Mouse (Mus musculus) neural tube, embryonic 11.5 days (tissue): ENCODE measurements at regions not wholly inside any gene's neighbourhood (a gene's known extent, or its start where the extent isn't known, plus 50 kb on each side); places are given as distances from the start of the nearest gene placed in this dataset.

Experiments
- ATAC-seq: fragments of 200-750 bp; cut with Nextera tagmentation; 2 replicates; pipeline ENCODE4 v1.8.0; 2017; ENCODE audit warnings: moderate number of reproducible peaks, mild to moderate bottlenecking, moderate TSS enrichment, moderate library complexity; ENCODE audit not compliant: insufficient read depth, low FRiP score, low TSS enrichment
- DNase-seq: peaks from one replicate; pipeline ENCODE4 v3.0.0-alpha.2; 2015; ENCODE audit warnings: low spot score
- H3K27ac ChIP-seq: fragments of 300-500 bp; sonication (generic); 2 replicates; pipeline ENCODE4 v1.5.1; 2014; ENCODE audit warnings: low read depth, mild to moderate bottlenecking, low read length
- H3K27me3 ChIP-seq: fragments of 300-500 bp; sonication (generic); 2 replicates; pipeline ENCODE4 v1.6.1; 2014; ENCODE audit warnings: mild to moderate bottlenecking, low read length, mixed read lengths; ENCODE audit not compliant: control insufficient read depth, insufficient read depth
- H3K36me3 ChIP-seq: fragments of 300-500 bp; sonication (generic); 2 replicates; pipeline ENCODE4 v1.6.1; 2014; ENCODE audit warnings: mild to moderate bottlenecking, low read length, moderate library complexity, mixed read lengths; ENCODE audit not compliant: control insufficient read depth, insufficient read depth
- H3K4me1 ChIP-seq: fragments of 300-500 bp; sonication (generic); 2 replicates; pipeline ENCODE4 v1.6.1; 2014; ENCODE audit warnings: low read length, mixed read lengths; ENCODE audit not compliant: control insufficient read depth, insufficient read depth
- H3K4me2 ChIP-seq: fragments of 300-500 bp; sonication (generic); 2 replicates; pipeline ENCODE4 v1.6.1; 2014; ENCODE audit warnings: low read depth, mild to moderate bottlenecking, moderate library complexity
- H3K4me3 ChIP-seq: fragments of 300-500 bp; sonication (generic); 2 replicates; pipeline ENCODE4 v1.5.1; 2014; ENCODE audit warnings: low read depth, low read length
- H3K9ac ChIP-seq: fragments of 300-500 bp; sonication (generic); 2 replicates; pipeline ENCODE4 v1.6.1; 2014; ENCODE audit warnings: mild to moderate bottlenecking, low read length
- H3K9me3 ChIP-seq: fragments of 300-500 bp; sonication (generic); 2 replicates; pipeline ENCODE4 v1.6.1; 2016; ENCODE audit warnings: low read length; ENCODE audit not compliant: control insufficient read depth
- WGBS: fragments of 180-500 bp; shearing (Covaris S2); extraction: QIAGEN DNeasy Blood & Tissue Kit; methylation state at CpG from one replicate; pipeline ENCODE4 v1.1.7; 2014; 5-methylcytosine and 5-hydroxymethylcytosine counted together

DNA sequence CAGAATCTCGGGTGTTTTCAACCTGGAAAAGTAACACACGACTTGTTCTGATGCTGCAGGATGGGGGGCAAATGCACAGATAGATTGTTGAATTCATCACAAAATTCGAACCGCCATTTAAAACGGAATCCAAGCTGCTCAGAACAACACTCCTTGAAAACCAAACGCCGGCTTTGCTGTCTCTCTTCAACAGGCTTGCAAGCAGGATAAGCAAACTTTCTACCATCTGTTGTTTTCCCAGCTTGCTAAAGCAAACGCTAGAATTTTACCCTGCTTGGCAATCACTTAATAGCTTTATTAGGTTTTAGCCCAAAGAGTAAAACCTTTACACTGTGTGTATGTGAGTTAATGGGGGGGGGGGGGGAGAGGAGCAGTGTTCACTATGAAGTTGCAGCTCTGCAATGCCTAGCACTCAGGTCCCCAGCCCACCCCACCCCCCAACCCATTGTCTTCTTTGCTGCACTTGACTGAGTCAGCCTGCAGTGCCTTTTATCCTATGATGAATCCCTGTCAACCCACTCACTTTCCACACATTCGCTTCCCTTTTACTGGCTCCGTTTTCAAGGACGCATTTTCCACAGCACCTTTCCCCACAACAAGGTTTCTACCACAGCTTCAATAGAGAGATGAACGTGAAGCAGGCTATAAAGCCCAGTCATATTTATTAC is 190.1 kb upstream of the Fat1 start:
- no peak overlapping the region for H3K9ac ChIP-seq
- H3K4me2 ChIP-seq = no peak overlapping the region
- H3K27ac ChIP-seq = no peak overlapping the region
- H3K9me3 ChIP-seq = no peaks in the 10 kb centered on the region
- no peak overlapping the region for H3K4me3 ChIP-seq
- no peaks in the 10 kb centered on the region for H3K36me3 ChIP-seq
- H3K27me3 ChIP-seq = no peaks in the 10 kb centered on the region
- ATAC-seq (no peak), DNase-seq (no peak)
- 58% methylated on average over 12 of the region's 12 CpGs for WGBS
- H3K4me1 ChIP-seq = no peaks in the 10 kb centered on the region

DNA sequence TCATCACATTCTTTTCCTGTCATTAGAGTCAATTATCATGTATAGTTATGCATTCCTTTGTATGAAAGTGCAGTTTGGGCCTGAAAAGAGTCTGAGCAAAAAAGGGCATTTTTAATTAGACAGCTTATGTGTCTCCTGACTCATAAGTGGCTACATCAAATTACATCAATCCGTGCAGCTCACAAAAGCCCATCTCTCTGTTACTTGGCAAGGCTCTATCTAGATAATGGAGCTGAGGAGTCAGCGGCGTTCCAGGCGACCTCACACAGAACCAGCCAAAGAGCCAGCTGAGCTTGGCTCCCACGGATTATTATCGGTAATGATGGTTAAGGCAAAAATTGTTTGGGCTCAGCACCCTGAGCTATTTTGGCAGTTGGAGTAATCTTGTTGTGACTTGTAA is 176.5 kb upstream of the Fat1 start:
- Histone ChIP-seq H3K9ac (no peak overlapping the region), H3K9me3 (no peaks in the 10 kb centered on the region), H3K27ac (no peak overlapping the region), H3K4me3 (no peak overlapping the region), H3K4me1 (no peaks in the 10 kb centered on the region), H3K36me3 (no peaks in the 10 kb centered on the region), H3K4me2 (no peak overlapping the region), H3K27me3 (no peaks in the 10 kb centered on the region)
- 80% methylated on average over 6 of the region's 6 CpGs for whole genome bisulfite sequencing
- ATAC-seq = no peak
- DNase-seq = no peak

DNA sequence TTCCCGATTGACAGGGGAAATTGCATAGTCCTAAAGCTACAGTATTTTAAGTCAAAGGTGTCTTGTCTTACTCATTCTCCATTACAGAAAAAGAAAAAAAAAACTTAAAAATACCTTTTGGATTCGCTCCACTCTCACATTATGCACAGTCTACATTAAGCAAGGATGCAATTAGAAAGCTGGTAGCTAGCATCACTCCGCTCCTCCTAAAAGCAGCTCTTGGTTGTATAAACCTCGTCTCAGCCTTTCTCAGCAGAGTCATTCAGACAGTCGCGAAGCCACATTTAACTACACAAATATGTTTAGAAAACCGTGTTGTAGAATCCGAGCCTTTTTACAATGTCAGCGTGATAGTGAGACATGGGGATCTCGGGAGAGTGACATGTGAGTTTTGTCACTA is 172.5 kb upstream of the Fat1 start:
- 90% methylated on average over 10 of the region's 10 CpGs for WGBS
- no peak overlapping the region for H3K9ac ChIP-seq
- H3K4me2 ChIP-seq = no peak overlapping the region
- H3K27me3 ChIP-seq = no peaks in the 10 kb centered on the region
- no peak overlapping the region for H3K4me3 ChIP-seq
- no peaks in the 10 kb centered on the region for H3K9me3 ChIP-seq
- H3K4me1 ChIP-seq = no peaks in the 10 kb centered on the region
- ATAC-seq = no peak
- no peaks in the 10 kb centered on the region for H3K36me3 ChIP-seq
- no peak overlapping the region for H3K27ac ChIP-seq
- DNase-seq = no peak

DNA sequence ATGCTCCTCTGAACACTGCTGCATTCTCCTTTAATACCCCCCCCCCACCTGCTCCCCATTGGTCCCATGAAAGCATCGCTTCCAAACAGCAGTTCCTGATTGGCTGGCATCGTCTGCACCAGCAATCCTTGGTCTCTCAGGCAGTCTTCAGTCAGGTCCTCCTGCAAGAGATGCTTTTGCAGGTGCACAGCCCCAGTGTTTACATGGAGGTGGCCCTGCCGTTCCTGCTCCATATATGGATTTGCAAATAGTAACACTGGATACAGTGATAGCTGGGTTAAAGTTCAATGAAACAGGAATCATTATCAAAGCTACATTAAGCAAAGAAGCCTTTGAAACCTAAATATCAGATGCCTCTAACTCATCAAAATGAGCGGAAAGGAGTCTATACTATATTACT is 170.1 kb upstream of the Fat1 start:
- ATAC-seq = no peak
- Histone ChIP-seq H3K4me2 (no peak overlapping the region), H3K27ac (no peak overlapping the region), H3K27me3 (no peaks in the 10 kb centered on the region), H3K9ac (no peak overlapping the region), H3K4me3 (no peak overlapping the region), H3K9me3 (no peaks in the 10 kb centered on the region), H3K36me3 (no peaks in the 10 kb centered on the region), H3K4me1 (no peaks in the 10 kb centered on the region)
- no peak for DNase-seq
- 90% methylated on average over 4 of the region's 4 CpGs for WGBS

DNA sequence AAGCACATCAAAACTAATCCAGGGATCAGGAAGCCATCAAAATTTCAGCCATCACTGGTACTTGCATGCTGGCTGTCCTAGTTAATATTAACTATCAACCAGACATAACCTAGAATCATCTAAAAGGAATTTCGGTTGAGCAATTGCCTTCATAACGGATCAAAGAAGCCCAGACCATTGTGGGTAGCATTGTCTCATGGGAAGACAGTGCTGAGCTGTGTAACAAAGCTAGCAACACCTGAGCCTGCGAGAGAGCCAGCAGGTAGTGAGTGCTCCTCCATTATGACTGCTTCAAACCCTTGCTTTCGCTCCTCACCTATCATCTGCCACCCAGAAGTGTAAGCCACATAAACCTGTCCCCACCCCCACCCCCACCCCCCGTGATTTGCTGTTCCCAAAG is 169.6 kb upstream of the Fat1 start:
- 69% methylated on average over 5 of the region's 5 CpGs for WGBS
- no peaks in the 10 kb centered on the region for H3K36me3 ChIP-seq
- no peaks in the 10 kb centered on the region for H3K27me3 ChIP-seq
- H3K4me2 ChIP-seq = no peak overlapping the region
- H3K4me3 ChIP-seq = no peak overlapping the region
- no peak for DNase-seq
- no peak overlapping the region for H3K9ac ChIP-seq
- H3K9me3 ChIP-seq = no peaks in the 10 kb centered on the region
- H3K4me1 ChIP-seq = no peaks in the 10 kb centered on the region
- ATAC-seq = no peak
- no peak overlapping the region for H3K27ac ChIP-seq

DNA sequence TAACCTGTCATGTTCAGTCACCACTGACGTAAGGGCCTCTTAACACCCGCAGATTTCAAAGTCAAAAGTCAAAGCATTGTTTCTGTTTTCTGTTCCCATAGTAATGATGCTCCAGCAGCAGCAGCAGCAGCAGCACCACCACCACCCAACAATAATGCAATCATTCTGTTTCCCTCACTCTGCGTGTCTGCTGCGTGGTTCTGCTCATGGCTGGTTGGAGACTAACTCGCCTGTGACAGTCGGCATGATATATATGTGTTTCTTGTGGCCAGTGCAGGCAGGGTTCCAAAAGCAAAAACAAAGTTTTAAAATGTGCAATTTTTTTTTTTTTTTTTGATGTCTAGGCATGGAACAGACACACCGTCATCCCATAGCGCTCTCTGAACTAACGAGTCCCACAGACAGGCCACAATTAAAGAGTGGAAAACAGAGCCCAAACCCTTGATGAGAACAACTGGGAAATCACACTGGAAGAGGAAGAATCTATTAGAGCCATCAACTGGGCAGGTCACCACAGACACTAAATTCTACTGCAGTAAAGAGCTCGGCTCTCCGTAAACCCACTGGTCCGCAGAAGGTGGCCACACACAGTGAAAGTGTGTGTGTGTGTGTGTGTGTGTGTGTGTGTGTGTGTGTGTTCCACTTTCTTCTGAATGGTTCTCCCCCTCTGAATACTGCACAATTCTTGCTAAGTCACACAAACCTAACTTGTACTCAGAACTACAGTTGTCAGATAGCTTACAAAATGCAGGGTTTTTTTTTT is 169.0 kb upstream of the Fat1 start:
- 58% methylated on average over 12 of the region's 12 CpGs for WGBS
- DNase-seq (no peak), ATAC-seq (no peak)
- H3K9ac ChIP-seq = no peak overlapping the region
- H3K4me2 ChIP-seq = no peak overlapping the region
- H3K4me1 ChIP-seq = no peaks in the 10 kb centered on the region
- H3K4me3 ChIP-seq = no peak overlapping the region
- H3K9me3 ChIP-seq = no peaks in the 10 kb centered on the region
- H3K27me3 ChIP-seq = no peaks in the 10 kb centered on the region
- H3K36me3 ChIP-seq = no peaks in the 10 kb centered on the region
- no peak overlapping the region for H3K27ac ChIP-seq

DNA sequence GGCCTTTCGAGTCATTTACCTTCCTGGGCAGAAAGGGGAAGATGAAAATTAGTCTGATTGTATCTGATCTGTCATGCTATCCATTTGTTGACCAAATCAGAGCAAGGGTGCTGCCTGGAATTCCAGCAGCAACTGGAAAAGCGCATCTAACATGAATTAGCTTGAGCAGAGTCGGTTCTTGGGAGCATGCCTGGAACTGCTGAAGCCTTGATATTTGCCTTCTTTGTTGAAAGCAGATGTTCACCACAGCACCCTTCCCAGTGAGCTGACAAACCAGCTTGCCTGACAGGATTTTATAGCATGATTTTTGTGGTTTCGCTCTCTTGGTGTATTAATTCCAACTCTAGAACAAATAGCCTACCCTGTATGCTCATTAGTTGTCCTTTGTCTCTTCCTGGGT is 168.0 kb upstream of the Fat1 start:
- DNase-seq (no peak), ATAC-seq (no peak)
- Histone ChIP-seq H3K27me3 (no peaks in the 10 kb centered on the region), H3K36me3 (no peaks in the 10 kb centered on the region), H3K9ac (no peak overlapping the region), H3K9me3 (no peaks in the 10 kb centered on the region), H3K4me3 (no peak overlapping the region), H3K27ac (no peak overlapping the region), H3K4me1 (no peaks in the 10 kb centered on the region), H3K4me2 (no peak overlapping the region)
- WGBS = 69% methylated on average over 4 of the region's 4 CpGs

DNA sequence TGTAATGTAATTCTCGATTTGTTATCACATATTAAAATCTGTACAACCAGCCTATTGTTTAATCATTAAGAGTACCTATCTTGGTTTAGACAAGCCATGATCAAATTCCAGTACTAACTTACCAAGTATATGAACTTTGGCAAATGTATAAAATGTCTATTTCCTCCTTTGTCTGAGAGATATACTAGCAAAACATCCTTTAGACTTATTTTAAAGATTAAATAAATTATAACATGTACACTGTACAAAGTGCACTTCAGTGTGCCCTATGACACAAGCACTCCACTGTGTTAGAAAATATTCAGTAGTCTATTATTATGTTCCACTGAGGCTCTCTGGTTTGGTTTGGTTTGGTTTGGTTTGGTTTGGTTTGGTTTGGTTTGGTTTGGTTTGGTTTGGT is 156.0 kb upstream of the Fat1 start:
- Histone ChIP-seq H3K9me3 (no peaks in the 10 kb centered on the region), H3K9ac (no peak overlapping the region), H3K27me3 (no peaks in the 10 kb centered on the region), H3K27ac (no peak overlapping the region), H3K4me3 (no peak overlapping the region), H3K4me2 (no peak overlapping the region), H3K36me3 (no peaks in the 10 kb centered on the region), H3K4me1 (no peaks in the 10 kb centered on the region)
- no peak for ATAC-seq
- no peak for DNase-seq
- WGBS = 95% methylated on average over 1 of the region's 1 CpGs

DNA sequence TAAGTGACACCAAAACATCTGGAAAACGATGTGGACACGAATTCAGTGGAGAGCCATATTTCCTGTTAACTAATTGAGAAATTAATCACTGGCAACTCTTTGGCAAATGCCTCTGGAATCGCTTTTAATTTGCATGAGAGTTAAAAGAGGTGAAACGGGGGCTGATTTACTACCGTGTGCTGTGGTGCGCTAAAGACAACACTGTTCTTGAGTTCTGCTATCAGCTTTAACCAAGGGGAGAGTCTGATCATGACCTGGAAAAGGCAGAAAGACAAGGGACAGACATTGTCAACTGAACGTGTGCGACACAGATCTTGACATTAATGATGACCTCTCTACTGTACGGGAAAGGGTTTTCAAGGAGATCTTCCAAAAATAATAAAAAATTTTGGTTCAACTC is 152.8 kb upstream of the Fat1 start:
- H3K4me1 ChIP-seq = 0 out of 2 replicates have a peak, but pooled peaks cover 3% of the 10 kb centered on the region
- no peak overlapping the region for H3K4me2 ChIP-seq
- 83% methylated on average over 9 of the region's 9 CpGs for WGBS
- H3K9me3 ChIP-seq = no peaks in the 10 kb centered on the region
- H3K9ac ChIP-seq = no peak overlapping the region
- no peak overlapping the region for H3K4me3 ChIP-seq
- DNase-seq = no peak
- no peak overlapping the region for H3K27ac ChIP-seq
- H3K27me3 ChIP-seq = no peaks in the 10 kb centered on the region
- no peaks in the 10 kb centered on the region for H3K36me3 ChIP-seq
- ATAC-seq = no peak
